Mouse (Mus musculus) adrenal gland, postnatal 10 days (tissue): Measurements from ENCODE around the gene Vmn2r49. TPM values are rescaled to one million over a fixed set of nuclear protein-coding genes. Genes with fewer than 3 reads are reported as not detected.
"Not testable (repeated sequence)": the region's sequence is repeated elsewhere in the genome, so short reads cannot be mapped to it uniquely, and the experiment has no call there.

Experiments
- DNase-seq: peaks from one replicate; pipeline ENCODE4 v3.0.0; 2021; ENCODE audit warnings: mixed read lengths
- long read RNA-seq, 2 experiments: library from polyadenylated mRNA; stranded (forward); transcript quantifications; one replicate each; pipeline ENCODE4 v2.0.0; 2021
- total RNA-seq, 2 experiments: library from RNA; stranded (reverse); gene quantifications; 2 replicates each; pipeline ENCODE4 v1.2.3; 2021

Vmn2r49 gene
- not detected for total RNA-seq
- long read RNA-seq, experiment 1: 0 reads
- long read RNA-seq, experiment 2: 0 reads

- not testable (repeated sequence) for DNase-seq
These were observed at the start of gene Vmn2r49 for GRCm38 (mm10) chr7:9992157-9992556. Gene Vmn2r49 (minus strand): TSS chr7:9992257.

GRCm38 (mm10) chr7:9953485-9953884 is 38.6 kb downstream of the Vmn2r49 start, which contains the start of gene Vmn2r48:
Gene Vmn2r48 (minus strand): TSS chr7:9953585.
- not testable (repeated sequence) for DNase-seq

Other genes with a start within 250 kb of the Vmn2r49 start
- gene Vmn2r46, start 221.7 kb downstream of the Vmn2r49 start, total RNA-seq: not detected
- not detected for gene Vmn2r47, start 150.9 kb downstream of the Vmn2r49 start, total RNA-seq
- gene Vmn2r48, start 38.7 kb downstream of the Vmn2r49 start, total RNA-seq: not detected
- not detected for gene Vmn2r50, start 61.0 kb upstream of the Vmn2r49 start, total RNA-seq
- gene Vmn2r51, start 113.5 kb upstream of the Vmn2r49 start, total RNA-seq: not detected
- gene Vmn2r52, start 184.3 kb upstream of the Vmn2r49 start, total RNA-seq: not detected